Mouse (Mus musculus) activated CD4-positive, CD25-positive, alpha-beta regulatory T cell, adult 4 months (primary cell): ENCODE results near the gene Higd2a. TPM values are rescaled to one million over a fixed set of nuclear protein-coding genes. Genes with fewer than 3 reads are reported as not detected.

Experiments used
- ATAC-seq: one replicate; pipeline ENCODE4 v1.8.0; 2017
- polyA plus RNA-seq, 2 experiments: library from polyadenylated mRNA; unstranded; fragments of 100-300 nt; shearing (Covaris generic); gene quantifications; one replicate each; pipeline ENCODE4 v1.2.1; 2017

Gene Higd2a
- polyA plus RNA-seq: 100 to 1,000 TPM; 130 to 146 TPM

GRCm38 (mm10) chr13:54589996-54590951, at the start of gene Higd2a, which contains the start of gene Nop16:
Higd2a (plus strand) TSS chr13:54590207.
Nop16 (minus strand) TSS chr13:54590090.
- ATAC-seq: peak; percentile 95

DNA sequence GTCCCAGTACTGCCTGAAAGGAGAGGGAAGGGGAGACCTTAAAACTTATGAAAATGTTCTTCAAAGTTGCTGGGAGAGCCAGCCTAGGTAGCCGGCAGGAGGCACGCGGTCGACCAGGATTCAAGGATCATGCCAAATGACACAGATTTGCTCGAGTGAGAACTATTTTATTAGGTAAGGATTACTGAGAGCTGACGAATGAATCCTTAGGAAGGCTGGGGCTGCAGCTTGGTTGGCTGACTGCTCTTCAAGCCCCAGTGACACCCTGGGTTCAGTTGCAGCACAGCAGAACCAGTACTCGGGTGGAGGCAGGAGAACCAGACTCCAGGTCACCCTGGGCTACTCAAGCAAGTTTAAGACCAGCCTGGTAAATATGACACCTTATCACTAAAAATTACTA, 42.0 kb upstream of the Higd2a start:
- no peak for ATAC-seq

DNA sequence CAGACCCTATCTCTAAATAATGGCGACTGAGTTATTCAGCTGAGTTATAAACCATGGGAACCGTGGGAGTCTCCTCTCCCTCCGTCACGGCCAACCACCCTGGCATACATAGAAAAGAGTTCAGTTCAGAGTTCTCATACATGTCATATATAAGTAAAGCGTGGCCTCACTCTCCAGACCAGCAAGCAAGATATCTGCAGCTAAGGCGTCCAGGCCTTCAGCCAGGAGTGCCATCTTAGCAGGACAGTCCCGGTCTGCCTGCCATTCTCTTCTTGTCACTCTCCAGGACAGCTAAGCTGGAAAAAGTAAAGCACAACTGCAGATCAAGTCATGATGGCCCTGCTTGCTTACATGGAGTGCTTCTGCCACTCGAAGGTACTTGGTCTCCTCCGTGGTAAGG, 33.8 kb upstream of the Higd2a start:
- ATAC-seq: no peak

DNA sequence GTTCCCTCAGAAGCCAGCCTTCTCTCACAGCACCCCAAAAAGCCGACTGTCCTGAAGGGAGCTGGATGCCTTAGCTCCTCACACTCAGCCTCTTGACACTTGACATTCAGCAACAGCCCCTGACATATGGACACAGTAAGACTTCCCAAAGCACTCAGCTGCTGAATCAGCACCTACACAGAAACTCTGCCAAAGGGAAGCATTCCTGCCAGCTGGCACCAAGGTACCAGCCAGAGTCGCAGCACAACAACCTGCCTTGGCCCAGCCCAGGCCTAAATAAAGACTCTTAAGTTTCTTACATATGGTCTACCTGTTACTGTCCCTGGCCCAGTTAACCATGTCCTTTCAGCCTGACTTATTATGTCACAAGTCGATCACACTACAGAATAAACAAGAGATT, 33.2 kb upstream of the Higd2a start:
- no peak for ATAC-seq

DNA sequence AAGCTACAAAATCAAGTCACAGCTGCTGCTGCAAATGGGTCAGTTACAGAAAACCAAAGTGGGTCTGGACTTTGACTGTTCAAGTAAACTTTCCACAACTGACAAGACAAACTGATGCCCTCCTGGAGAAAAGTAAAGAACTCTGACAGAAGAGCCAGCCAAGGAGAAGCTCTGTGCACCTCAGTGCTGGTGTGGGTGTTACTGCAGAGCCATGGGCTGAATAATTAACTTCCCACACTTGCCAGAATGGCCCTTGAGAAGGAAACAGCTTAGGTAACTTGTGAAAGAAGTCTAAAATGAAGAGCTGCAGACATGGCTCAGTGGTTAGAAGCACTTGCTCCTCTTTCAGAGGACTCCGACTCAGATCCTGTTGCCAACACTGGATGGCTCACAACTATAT, 32.4 kb upstream of the Higd2a start:
- no peak for ATAC-seq

- no peak for ATAC-seq
Observed at GRCm38 (mm10) chr13:54559656-54560055, 30.4 kb upstream of the Higd2a start.

- no peak for ATAC-seq
Observed at GRCm38 (mm10) chr13:54560608-54561007, 29.4 kb upstream of the Higd2a start.

DNA sequence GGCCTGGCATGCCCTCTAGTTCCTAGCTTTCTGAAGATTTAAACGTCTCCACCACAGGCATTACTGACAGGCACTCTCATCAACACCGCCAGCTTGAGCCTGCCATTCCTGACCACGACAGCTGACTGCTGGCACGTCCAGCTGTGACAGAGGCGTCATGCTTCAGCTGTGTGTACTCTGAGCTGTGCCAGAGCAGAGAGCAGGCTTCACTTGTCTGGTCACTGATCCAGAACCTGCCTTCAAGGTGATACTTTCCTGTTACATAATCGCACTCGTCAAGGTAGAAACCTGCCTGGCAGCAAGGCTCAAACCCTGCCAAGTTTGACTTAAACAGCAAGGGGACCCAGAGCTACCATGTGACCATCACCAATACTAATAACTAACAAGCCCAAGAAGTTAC, 27.4 kb upstream of the Higd2a start:
- ATAC-seq: no peak

- no peak for ATAC-seq
Observed at GRCm38 (mm10) chr13:54564232-54565200, 25.5 kb upstream of the Higd2a start.

DNA sequence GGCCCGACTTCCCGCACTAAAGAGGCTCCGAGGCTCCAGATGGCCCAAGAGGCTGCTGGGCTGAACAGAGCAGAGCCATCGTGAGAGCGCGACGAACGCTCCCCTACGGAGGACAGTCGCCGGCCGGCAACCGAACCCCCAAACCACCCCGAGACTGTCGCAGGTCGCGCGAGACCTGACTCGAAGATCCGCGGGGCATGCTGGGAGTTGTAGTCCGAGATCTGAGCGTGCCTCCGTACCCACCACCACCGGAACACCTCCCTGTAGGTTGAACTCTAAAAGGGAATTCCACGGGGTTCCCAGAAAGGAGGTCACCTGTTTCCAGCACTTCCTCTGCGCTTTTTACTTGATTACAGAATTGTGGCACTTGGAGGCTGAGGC, 24.8 kb upstream of the Higd2a start, which contains the start of gene 4833439L19Rik:
4833439L19Rik (minus strand) TSS at position 235 of the 381 bp plus-strand sequence.
- peak; percentile 98 for ATAC-seq

DNA sequence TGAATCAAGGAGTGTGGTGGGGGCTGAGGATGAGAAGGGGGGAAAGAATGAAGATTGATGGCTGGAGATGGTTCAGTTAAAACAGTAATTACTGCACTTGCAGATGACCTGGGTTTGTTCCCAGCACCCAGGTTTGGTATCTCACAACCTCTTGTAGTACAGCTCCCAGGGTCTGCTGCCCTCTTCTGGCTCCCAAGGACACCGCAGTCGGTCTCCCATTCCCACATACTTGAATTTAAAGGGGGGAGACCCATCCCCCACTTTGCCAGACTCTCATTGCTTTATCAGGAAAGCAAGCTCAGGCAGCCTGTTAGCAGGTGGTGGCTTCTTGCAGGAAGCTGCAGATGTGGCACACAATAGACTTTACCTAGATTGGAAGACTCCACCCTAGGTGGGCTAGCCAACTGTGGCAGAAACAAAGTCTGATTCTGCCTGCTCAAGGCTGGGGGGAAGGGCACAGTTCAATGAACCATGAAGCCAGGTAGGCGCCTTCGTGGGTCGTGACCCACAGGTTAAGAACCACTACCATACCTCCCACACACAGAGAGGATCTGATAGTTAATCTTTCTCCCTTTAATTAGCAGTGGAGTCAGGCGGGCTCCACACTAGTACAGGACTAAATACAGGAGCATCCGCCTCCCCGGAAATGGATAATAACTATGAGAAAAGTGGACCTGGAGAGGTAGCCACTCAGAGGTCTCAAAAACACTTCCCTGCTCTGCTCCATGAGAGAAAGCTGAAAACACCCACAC, 24.2 kb upstream of the Higd2a start:
- no peak for ATAC-seq

DNA sequence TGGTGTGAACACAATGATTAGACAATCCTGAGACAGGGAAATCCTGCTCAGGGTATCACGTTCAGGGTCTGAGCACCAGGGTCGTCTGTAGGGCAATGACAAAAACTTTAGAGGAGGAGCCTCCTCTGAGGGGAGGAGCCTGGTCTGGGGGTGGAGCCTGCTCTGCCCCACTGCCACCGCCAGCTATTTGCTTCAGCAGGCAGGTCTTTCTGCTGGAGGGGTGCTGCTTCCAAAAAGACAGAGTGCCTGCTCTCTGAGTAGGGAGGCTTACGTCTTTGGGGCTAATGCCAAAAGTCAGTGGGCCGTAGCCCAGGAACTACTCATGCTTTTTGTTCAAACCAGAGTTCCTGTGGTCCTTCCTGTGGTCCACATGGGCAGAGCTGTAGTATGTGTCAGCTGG, 21.6 kb upstream of the Higd2a start:
- no peak for ATAC-seq

- ATAC-seq: no peak
Observed at GRCm38 (mm10) chr13:54569282-54569681, 20.7 kb upstream of the Higd2a start.

GRCm38 (mm10) chr13:54570736-54571135, 19.3 kb upstream of the Higd2a start:
- no peak for ATAC-seq

GRCm38 (mm10) chr13:54571637-54572036, 18.4 kb upstream of the Higd2a start:
- no peak for ATAC-seq

DNA sequence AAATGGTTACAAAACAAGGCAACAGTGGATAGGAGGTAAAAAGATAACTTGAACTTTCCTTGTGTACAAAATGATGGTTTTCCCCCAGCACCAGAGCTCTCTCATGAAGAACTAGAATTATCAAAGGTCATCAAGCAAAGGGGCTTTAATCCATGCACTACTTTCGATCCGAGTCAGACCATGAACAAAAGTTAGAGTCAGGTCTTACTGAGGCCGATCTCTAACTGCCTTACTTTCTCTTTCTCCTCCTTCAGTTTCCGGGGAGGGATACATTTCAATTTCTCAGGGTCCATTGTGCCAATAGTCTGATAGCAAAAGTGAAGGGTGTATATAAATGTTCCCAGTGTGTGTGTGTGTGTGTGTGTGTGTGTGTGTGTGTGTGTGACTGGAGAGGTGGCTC, 17.4 kb upstream of the Higd2a start:
- ATAC-seq: peak; percentile 18

- peak; percentile 43 for ATAC-seq
Observed at GRCm38 (mm10) chr13:54574854-54575481, 15.0 kb upstream of the Higd2a start, which contains the start of gene Arl10. Arl10 (plus strand) TSS chr13:54575015.

DNA sequence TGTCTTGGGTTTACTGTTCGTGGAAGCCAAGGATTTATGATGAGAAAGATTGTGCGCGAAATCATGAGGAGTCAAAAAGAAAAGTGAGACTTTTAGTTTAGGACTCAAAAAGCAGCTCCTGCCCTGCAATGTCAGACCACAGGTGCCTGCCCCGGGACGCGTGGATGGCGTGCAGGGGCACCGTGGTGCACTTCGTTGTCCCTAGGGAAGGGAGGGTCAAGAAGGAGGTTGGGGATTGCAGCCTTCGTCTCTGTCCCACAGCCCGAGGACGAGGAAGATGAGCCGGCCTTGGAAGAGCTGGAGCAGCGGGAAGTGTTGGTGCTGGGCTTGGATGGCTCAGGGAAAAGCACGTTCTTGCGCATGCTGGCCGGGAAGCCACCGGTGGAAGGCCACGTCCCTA, 14.5 kb upstream of the Higd2a start:
- ATAC-seq: no peak

- no peak for ATAC-seq
Observed at GRCm38 (mm10) chr13:54577652-54578507, 12.1 kb upstream of the Higd2a start.

GRCm38 (mm10) chr13:54581385-54581784, 8.6 kb upstream of the Higd2a start:
- ATAC-seq: no peak

DNA sequence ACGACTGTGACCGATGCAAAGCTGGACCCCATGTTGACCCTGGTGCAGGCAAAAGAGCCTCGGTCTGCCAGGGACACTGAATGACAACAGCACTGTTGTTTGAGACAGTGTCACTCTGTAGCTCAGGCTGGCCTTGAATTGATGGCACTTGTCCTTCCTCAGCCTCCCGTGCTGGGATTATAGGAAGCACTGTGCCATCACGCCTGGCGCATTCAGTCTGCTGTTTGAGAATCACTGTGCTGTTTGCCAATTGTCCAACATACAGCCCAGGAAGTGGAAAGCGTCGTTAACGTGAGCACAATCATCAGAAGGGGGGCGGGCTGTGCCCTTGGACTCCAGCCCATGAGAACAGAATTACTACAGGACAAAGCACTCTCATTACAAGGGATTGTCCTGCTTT, 7.9 kb upstream of the Higd2a start:
- no peak for ATAC-seq
